Mouse (Mus musculus) forebrain, postnatal 0 days (tissue): ENCODE data around the gene Fuom. TPM values are rescaled to one million over a fixed set of nuclear protein-coding genes. Genes with fewer than 3 reads are reported as not detected.

Experiments used
- ATAC-seq: fragments of 200-750 bp; cut with Nextera tagmentation; 2 replicates; pipeline ENCODE4 v1.8.0; 2017; ENCODE audit warnings: mild to moderate bottlenecking, moderate library complexity
- DNase-seq: peaks from one replicate; pipeline ENCODE4 v3.0.0-alpha.2; 2015
- H3K27ac ChIP-seq: fragments of 300-500 bp; sonication (generic); 2 replicates; pipeline ENCODE4 v1.5.1; 2014; ENCODE audit warnings: low read depth, mild to moderate bottlenecking, antibody characterized with exemption, low read length, moderate library complexity, mixed read lengths
- H3K27me3 ChIP-seq: fragments of 300-500 bp; sonication (generic); 2 replicates; pipeline ENCODE4 v1.6.1; 2014; ENCODE audit warnings: mild to moderate bottlenecking, low read length, mixed read lengths; ENCODE audit not compliant: insufficient read depth
- H3K36me3 ChIP-seq: fragments of 300-500 bp; sonication (generic); 2 replicates; pipeline ENCODE4 v1.6.1; 2014; ENCODE audit warnings: mild to moderate bottlenecking, moderate library complexity; ENCODE audit not compliant: insufficient read depth
- H3K4me1 ChIP-seq: fragments of 300-500 bp; sonication (generic); 2 replicates; pipeline ENCODE4 v1.6.1; 2014; ENCODE audit warnings: antibody characterized with exemption; ENCODE audit not compliant: insufficient read depth
- H3K4me2 ChIP-seq: fragments of 300-500 bp; sonication (generic); 2 replicates; pipeline ENCODE4 v1.6.1; 2014; ENCODE audit warnings: low read depth, mild to moderate bottlenecking, moderate library complexity
- H3K4me3 ChIP-seq: fragments of 300-500 bp; sonication (generic); 2 replicates; pipeline ENCODE4 v1.5.1; 2014; ENCODE audit warnings: low read depth, low read length, mixed read lengths
- H3K9ac ChIP-seq: fragments of 300-500 bp; sonication (generic); 2 replicates; pipeline ENCODE4 v1.6.1; 2014; ENCODE audit warnings: mild to moderate bottlenecking
- H3K9me3 ChIP-seq: fragments of 300-500 bp; sonication (generic); 2 replicates; pipeline ENCODE4 v1.6.1; 2016; ENCODE audit warnings: low read length
- CTCF ChIP-seq: sonication (generic); IDR thresholded peaks from 2 replicates; pipeline ENCODE4 v1.5.1; 2016; ENCODE audit warnings: antibody characterized with exemption, control low read depth, low read depth
- WGBS: fragments of 180-500 bp; shearing (Covaris S2); extraction: QIAGEN DNeasy Blood & Tissue Kit; methylation state at CpG from one replicate; pipeline ENCODE4 v1.1.7; 2014; 5-methylcytosine and 5-hydroxymethylcytosine counted together
- polyA plus RNA-seq: library from polyadenylated mRNA; unstranded; fragments of >200 nt; fragmentation: Nextera tagmentation; extraction: Ambion mirVana; gene quantifications from 2 replicates; pipeline ENCODE4 v1.2.1, GENCODE M21; 2015
- total RNA-seq: library from RNA; depleted of rRNA; stranded (reverse); fragments of >200 nt; gene quantifications from 2 replicates; pipeline ENCODE4 v1.2.3, GENCODE M21; 2014

The Fuom gene
- total and polyA plus RNA-seq, 2 experiments from 2014 or later = 23.0 to 28.4 TPM

DNA sequence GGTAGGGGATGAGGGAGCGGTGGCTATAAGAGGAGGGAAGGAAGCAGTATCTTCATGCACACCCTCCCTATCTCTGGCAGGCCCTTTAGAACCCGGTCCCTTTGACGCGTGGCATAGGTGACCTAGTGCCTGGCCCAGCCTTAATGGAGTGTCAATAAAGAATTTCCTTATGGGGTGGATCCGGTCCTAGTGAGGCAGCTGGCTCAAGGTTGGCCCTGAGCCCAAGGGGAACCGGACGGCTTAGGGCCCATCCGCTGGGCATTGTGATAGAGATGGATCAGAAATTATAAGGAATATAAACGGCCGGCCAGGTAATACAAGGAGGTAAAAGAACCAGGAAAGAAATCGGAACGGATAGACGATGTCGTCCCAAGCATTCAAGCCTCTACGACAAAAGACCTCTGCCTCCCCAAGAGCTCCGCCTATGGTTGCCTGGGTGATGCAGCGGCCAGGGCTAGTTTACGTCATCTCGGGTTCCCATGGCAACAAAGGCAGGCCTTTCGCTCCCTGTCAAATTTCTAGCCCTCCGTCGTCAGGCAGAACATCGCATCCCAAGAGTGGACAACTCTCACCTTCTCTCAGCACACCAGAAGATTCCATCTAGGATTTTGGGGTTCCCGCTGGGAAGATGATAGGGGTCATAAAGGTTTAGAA lies 21.6 kb downstream of the Fuom start:
- H3K9ac ChIP-seq = peak overlapping the region; percentile 78
- H3K27ac ChIP-seq = peak overlapping the region; percentile 82
- H3K9me3 ChIP-seq = no peaks in the 10 kb centered on the region
- peak; percentile 80 for ATAC-seq
- H3K4me3 ChIP-seq = peak overlapping the region; percentile 52
- peak; percentile 53 for TF ChIP-seq CTCF
- DNase-seq = peak; percentile 96
- H3K27me3 ChIP-seq = no peaks in the 10 kb centered on the region
- peaks cover 9% of the 10 kb centered on the region; the same call in 1 of the 2 replicates for H3K4me1 ChIP-seq
- 3% methylated on average over 24 of the region's 24 CpGs for WGBS
- peak overlapping the region; percentile 76 for H3K4me2 ChIP-seq
- no peaks in the 10 kb centered on the region for H3K36me3 ChIP-seq

- no peak overlapping the region for H3K4me2 ChIP-seq
- H3K9me3 ChIP-seq = no peaks in the 10 kb centered on the region
- no peak overlapping the region for H3K4me3 ChIP-seq
- no peak for ATAC-seq
- H3K36me3 ChIP-seq = no peaks in the 10 kb centered on the region
- H3K9ac ChIP-seq = no peak overlapping the region
- no peak overlapping the region for H3K27ac ChIP-seq
- peak; percentile 90 for TF ChIP-seq CTCF
- DNase-seq = peak; percentile 89
- H3K27me3 ChIP-seq = no peaks in the 10 kb centered on the region
- peaks cover 9% of the 10 kb centered on the region; the same call in 1 of the 2 replicates for H3K4me1 ChIP-seq
- 1% methylated on average over 5 of the region's 5 CpGs for WGBS
Observed at GRCm38 (mm10) chr7:140078711-140079110, 23.5 kb downstream of the Fuom start.

DNA sequence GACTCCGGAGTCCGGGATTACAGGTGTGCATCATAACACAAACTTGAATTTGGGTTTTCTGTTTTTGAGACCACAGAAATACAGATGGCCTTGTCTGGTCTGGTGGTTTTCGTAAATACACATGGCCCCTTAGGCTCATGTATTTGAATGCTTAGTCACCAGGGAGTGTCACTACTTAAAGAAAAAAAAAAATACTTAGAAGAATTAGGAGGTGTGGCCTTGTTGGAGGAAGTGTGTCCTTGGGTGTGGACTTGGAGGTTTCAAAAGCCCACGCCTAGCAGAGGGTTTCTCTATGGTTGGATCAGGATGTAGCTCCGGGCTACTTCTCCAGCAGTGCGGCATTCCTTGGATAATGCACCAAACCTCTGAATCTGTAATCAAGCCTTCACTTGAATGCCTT lies 24.5 kb downstream of the Fuom start:
- no peak for ATAC-seq
- Histone ChIP-seq H3K27me3 (no peaks in the 10 kb centered on the region), H3K4me3 (no peak overlapping the region), H3K27ac (no peak overlapping the region), H3K4me2 (no peak overlapping the region), H3K9ac (no peak overlapping the region), H3K4me1 (peaks cover 9% of the 10 kb centered on the region; the same call in 1 of the 2 replicates), H3K36me3 (peaks cover 2% of the 10 kb centered on the region; the same call in 1 of the 2 replicates), H3K9me3 (no peaks in the 10 kb centered on the region)
- DNase-seq = no peak
- TF ChIP-seq CTCF = no peak
- 74% methylated on average over 6 of the region's 6 CpGs for WGBS

DNA sequence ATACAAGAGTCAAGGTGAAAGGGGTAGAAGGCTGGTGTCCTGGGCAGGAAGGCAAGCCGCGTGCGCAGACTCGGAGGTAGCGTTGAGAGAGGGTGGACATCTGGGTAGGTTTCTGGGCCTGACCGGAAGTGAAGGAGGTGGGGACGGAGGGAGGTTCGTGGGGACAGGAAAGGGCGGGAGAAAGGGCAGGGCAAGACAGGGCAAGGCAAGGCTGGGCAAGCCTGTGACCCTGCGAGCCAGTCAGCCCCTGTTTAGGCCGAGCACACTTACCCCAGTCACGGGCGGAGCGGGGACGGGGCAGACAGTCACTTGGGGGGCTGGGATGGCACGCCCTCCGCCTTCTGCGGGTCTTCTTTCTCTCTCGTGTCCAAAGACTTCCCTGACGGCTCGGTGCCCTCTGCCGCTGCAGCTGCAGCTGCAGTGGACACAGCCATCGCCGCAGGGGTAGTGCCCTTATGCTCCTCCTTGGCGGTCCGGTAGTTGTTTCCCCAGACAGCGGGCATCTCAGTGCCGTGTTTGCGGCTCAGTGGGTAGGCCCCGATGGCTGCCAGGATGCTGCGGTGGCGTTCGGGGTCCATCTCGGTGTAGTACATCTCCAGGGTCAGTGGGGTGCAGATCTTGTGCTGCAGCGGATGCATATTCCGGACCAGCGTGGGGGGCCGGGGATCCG lies 32.1 kb downstream of the Fuom start:
- Histone ChIP-seq H3K4me3 (no peak overlapping the region), H3K4me2 (no peak overlapping the region; the same call in 1 of the 2 replicates), H3K9ac (no peak overlapping the region), H3K27me3 (no peaks in the 10 kb centered on the region), H3K36me3 (peaks cover 36% of the 10 kb centered on the region), H3K9me3 (no peaks in the 10 kb centered on the region), H3K27ac (no peak overlapping the region), H3K4me1 (no peaks in the 10 kb centered on the region)
- no peak for TF ChIP-seq CTCF
- no peak for DNase-seq
- no peak for ATAC-seq
- WGBS = 35% methylated on average over 37 of the region's 39 CpGs

DNA sequence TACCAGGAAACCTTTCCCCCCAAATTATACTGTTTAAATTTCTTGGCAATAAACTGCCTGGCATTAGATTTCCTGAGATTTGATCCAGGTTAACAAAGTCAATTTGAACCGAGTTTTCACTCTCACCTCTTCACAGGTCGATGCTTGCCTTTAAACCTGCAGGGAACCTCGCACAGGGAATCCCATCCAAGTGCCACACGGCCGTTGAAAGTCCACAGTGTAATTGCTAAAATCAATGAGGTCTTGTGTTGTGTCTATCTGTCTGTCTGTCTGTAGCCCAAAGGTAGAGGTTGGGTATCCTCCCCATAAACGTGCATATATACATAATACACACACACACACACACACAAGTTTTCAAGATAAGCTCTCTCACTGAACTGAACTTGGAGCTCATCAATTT lies 34.8 kb downstream of the Fuom start:
- H3K4me2 ChIP-seq = no peak overlapping the region
- no peak overlapping the region for H3K9ac ChIP-seq
- no peak for DNase-seq
- no peak for TF ChIP-seq CTCF
- no peaks in the 10 kb centered on the region for H3K9me3 ChIP-seq
- 65% methylated on average over 6 of the region's 6 CpGs for WGBS
- no peaks in the 10 kb centered on the region for H3K4me1 ChIP-seq
- no peak for ATAC-seq
- H3K27ac ChIP-seq = no peak overlapping the region
- H3K27me3 ChIP-seq = no peaks in the 10 kb centered on the region
- peaks cover 31% of the 10 kb centered on the region for H3K36me3 ChIP-seq
- no peak overlapping the region for H3K4me3 ChIP-seq

DNA sequence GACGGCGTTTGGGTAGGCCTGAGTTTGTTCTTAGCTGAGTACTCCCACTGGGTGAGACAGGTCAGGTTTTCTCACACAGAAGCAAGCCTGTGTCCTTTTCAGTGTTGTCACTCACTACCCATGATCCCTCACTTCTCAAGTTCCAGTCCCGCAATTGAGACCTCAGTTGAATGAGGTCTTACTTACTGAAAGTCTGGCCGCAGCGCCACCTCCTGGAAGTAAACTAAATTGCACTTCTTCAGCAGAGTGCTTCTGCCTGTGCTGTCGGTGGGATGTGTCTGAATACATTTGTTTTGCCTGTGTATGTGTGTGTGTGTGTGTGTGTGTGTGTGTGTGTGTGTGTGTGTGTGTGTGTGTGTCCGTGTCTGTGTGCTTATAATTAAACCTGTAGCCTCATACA lies 39.1 kb downstream of the Fuom start:
- no peaks in the 10 kb centered on the region for H3K36me3 ChIP-seq
- peaks cover 16% of the 10 kb centered on the region for H3K4me1 ChIP-seq
- peak; percentile 93 for TF ChIP-seq CTCF
- H3K27me3 ChIP-seq = peaks cover 3% of the 10 kb centered on the region
- DNase-seq = peak; percentile 86
- H3K9me3 ChIP-seq = no peaks in the 10 kb centered on the region
- 17% methylated on average over 7 of the region's 7 CpGs for WGBS
- H3K4me2 ChIP-seq = no peak overlapping the region
- H3K27ac ChIP-seq = no peak overlapping the region
- ATAC-seq = peak; percentile 49
- H3K4me3 ChIP-seq = no peak overlapping the region
- H3K9ac ChIP-seq = no peak overlapping the region

DNA sequence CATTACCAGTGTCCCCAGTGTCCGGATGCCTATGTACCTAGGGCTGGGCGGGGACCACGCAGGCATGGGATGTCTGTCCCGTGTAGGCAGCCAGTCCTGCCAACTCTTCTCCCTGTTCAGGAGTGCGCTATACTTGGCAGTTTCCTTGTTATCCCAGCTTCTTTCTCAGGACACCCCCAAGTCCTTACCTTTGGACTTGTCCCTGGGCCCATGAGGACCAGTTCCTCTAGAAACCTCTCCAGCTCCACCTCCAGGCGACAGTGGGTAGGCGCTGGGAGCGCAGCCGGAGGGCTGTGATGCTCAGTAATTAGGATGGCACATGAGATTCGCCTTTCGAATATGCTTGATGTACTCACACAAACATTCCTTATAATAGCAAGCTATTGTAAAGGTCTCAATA lies 39.9 kb downstream of the Fuom start:
- Histone ChIP-seq H3K27ac (no peak overlapping the region), H3K4me3 (no peak overlapping the region), H3K27me3 (peaks cover 3% of the 10 kb centered on the region), H3K4me1 (peaks cover 19% of the 10 kb centered on the region), H3K4me2 (no peak overlapping the region), H3K36me3 (no peaks in the 10 kb centered on the region), H3K9me3 (no peaks in the 10 kb centered on the region), H3K9ac (no peak overlapping the region)
- 9% methylated on average over 11 of the region's 11 CpGs for WGBS
- DNase-seq (peak; percentile 57), ATAC-seq (no peak)
- TF ChIP-seq CTCF = peak; percentile 64
